Mouse (Mus musculus) thymus, adult 18-20 months (tissue): ENCODE measurements at regions not wholly inside any gene's neighbourhood (a gene's known extent, or its start where the extent isn't known, plus 50 kb on each side); places are given as distances from the start of the nearest gene placed in this dataset.

ENCODE experiments used
- DNase-seq, 2 experiments: peaks; one replicate each; pipeline ENCODE4 v3.0.0; 2022; ENCODE audit warnings: mixed read lengths in 2 of 2

GRCm38 (mm10) chr11:45174811-45175798 lies 558.0 kb downstream of the Ebf1 start:
- DNase-seq = no peak

GRCm38 (mm10) chr11:45176971-45177370 lies 559.9 kb downstream of the Ebf1 start:
- DNase-seq = no peak

- no peak for DNase-seq
Measured at GRCm38 (mm10) chr11:45178036-45178435, 560.9 kb downstream of the Ebf1 start.

- DNase-seq = no peak
Measured at GRCm38 (mm10) chr11:45179019-45179418, 561.9 kb downstream of the Ebf1 start.

- DNase-seq = no peak
Measured at GRCm38 (mm10) chr11:45190601-45191370, 573.7 kb downstream of the Ebf1 start.

- no peak for DNase-seq
Measured at GRCm38 (mm10) chr11:45191392-45192189, 574.5 kb downstream of the Ebf1 start.

- no peak for DNase-seq
Measured at GRCm38 (mm10) chr11:45193319-45193718, 576.2 kb downstream of the Ebf1 start.

- no peak for DNase-seq
Measured at GRCm38 (mm10) chr11:45199520-45199919, 582.4 kb downstream of the Ebf1 start.

- no peak for DNase-seq
Measured at GRCm38 (mm10) chr11:45200714-45201405, 583.7 kb downstream of the Ebf1 start.

- no peak for DNase-seq
Measured at GRCm38 (mm10) chr11:45203446-45203845, 586.3 kb downstream of the Ebf1 start.

- DNase-seq = no peak
Measured at GRCm38 (mm10) chr11:45206611-45207525, 589.8 kb downstream of the Ebf1 start.

GRCm38 (mm10) chr11:45214096-45214495 lies 597.0 kb downstream of the Ebf1 start:
- no peak for DNase-seq

- DNase-seq = no peak
Measured at GRCm38 (mm10) chr11:45216942-45217474, 599.9 kb downstream of the Ebf1 start.

GRCm38 (mm10) chr11:45219239-45219638 lies 602.1 kb downstream of the Ebf1 start:
- DNase-seq = no peak

GRCm38 (mm10) chr11:45222021-45222420 lies 604.9 kb downstream of the Ebf1 start:
- no peak for DNase-seq

GRCm38 (mm10) chr11:45235476-45236412 lies 616.1 kb upstream of the Clint1 start:
- no peak for DNase-seq

- no peak for DNase-seq
Measured at GRCm38 (mm10) chr11:45237056-45237455, 614.8 kb upstream of the Clint1 start.

- DNase-seq = no peak
Measured at GRCm38 (mm10) chr11:45239044-45239443, 612.8 kb upstream of the Clint1 start.

GRCm38 (mm10) chr11:45240419-45240818 lies 611.4 kb upstream of the Clint1 start:
- DNase-seq = no peak

GRCm38 (mm10) chr11:45241671-45242070 lies 610.2 kb upstream of the Clint1 start:
- no peak for DNase-seq
